Mouse (Mus musculus) ES-E14 (cell line): ENCODE results near the gene Gm17622.

Experiments
- CHD2 ChIP-seq: IDR thresholded peaks from 2 replicates; pipeline ENCODE4 v1.6.1; 2014; ENCODE audit warnings: mild to moderate bottlenecking, low read depth, low read length, inconsistent platforms
- HCFC1 ChIP-seq: IDR thresholded peaks from 2 replicates; pipeline ENCODE4 v1.6.1; 2012; ENCODE audit warnings: low read length, inconsistent platforms, borderline replicate concordance; ENCODE audit not compliant: insufficient read depth
- MAFK ChIP-seq: IDR thresholded peaks from 2 replicates; pipeline ENCODE4 v1.6.1; 2014; ENCODE audit warnings: mild to moderate bottlenecking, low read depth, low read length, inconsistent platforms; ENCODE audit not compliant: insufficient read depth
- ZC3H11A ChIP-seq: IDR thresholded peaks from 2 replicates; pipeline ENCODE4 v1.6.1; 2012; ENCODE audit warnings: low read depth, mild to moderate bottlenecking, inconsistent platforms, low read length, borderline replicate concordance
- ZNF384 ChIP-seq: IDR thresholded peaks from 2 replicates; pipeline ENCODE4 v1.6.1; 2012; ENCODE audit warnings: low read depth, low read length, inconsistent platforms

DNA sequence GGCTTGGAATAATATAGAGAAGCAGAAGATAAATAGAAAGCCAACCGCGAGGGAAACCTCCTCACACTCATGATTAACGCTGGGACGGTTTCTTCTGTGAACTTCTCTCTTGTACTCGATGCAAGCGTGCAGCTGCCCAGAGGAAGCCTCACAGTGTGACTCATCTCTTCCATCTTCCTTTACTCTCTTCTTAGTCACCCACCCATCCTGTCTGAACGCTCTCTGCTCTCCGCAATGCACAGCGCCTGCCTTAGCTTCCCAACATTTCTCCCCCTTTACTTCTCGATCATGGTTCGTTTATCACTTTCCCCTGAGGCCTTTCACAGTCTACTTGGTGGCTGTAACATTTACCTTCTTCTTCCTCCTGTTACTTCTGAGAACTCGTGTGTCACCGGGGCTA lies 20.1 kb downstream of the Gm17622 start:
- no peak for TF ChIP-seq MAFK
- no peak for TF ChIP-seq HCFC1
- no peak for TF ChIP-seq CHD2
- TF ChIP-seq ZNF384 = no peak
- no peak for TF ChIP-seq ZC3H11A
